Mouse (Mus musculus) heart, postnatal 0 days (tissue): ENCODE measurements around the gene Cabin1.

Experiments
- CTCF ChIP-seq: IDR thresholded peaks from 2 replicates; pipeline ENCODE4 v1.5.1; 2016; ENCODE audit warnings: antibody characterized with exemption, control low read depth, low read depth
- EP300 ChIP-seq: IDR thresholded peaks from 2 replicates; pipeline ENCODE4 v1.6.1; 2016; ENCODE audit warnings: antibody characterized with exemption, low read depth

- TF ChIP-seq EP300 (no peak), CTCF (no peak)
These were observed 54.9 kb downstream of the Cabin1 start for GRCm38 (mm10) chr10:75709261-75709660.
